Mouse (Mus musculus) T-helper 17 cell (primary cell): Measurements from ENCODE around the gene Wdr95.

ENCODE experiments used
- in situ Hi-C, 2 experiments: fragments of 300-600 bp; cut with MboI, MseI; formaldehyde crosslinking; loops; 1 replicate in 1 of 2; 2 replicates in 1 of 2; pipeline ENCODE4 v1.15.1; 2025; ENCODE audit warnings: high pct_unique_total_duplicates in 2 of 2

The Wdr95 gene

DNA sequence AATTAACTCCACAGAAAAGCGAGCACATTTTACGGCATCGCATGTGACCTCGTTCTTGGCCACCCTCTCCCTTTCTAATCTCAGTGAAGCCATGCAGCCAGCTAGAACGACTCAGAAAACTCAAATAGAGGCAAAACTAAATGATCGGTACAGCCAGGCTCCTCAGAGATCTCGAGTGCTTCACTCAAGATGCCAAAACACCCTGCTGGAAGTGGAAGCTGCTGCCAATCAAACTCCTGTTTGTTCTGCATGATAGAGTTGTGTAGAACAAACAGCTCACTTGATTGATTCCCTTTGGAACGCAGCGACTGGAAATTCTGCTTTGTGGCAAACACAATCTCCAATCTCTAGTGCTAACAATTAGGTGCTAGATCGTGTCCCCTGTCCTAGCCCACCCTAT is 48.5 kb downstream of the Wdr95 start:
- in situ Hi-C loops: no loop called here

- in situ Hi-C loops: no loop called here
These were observed 49.0 kb downstream of the Wdr95 start for GRCm38 (mm10) chr5:149577449-149577848.

DNA sequence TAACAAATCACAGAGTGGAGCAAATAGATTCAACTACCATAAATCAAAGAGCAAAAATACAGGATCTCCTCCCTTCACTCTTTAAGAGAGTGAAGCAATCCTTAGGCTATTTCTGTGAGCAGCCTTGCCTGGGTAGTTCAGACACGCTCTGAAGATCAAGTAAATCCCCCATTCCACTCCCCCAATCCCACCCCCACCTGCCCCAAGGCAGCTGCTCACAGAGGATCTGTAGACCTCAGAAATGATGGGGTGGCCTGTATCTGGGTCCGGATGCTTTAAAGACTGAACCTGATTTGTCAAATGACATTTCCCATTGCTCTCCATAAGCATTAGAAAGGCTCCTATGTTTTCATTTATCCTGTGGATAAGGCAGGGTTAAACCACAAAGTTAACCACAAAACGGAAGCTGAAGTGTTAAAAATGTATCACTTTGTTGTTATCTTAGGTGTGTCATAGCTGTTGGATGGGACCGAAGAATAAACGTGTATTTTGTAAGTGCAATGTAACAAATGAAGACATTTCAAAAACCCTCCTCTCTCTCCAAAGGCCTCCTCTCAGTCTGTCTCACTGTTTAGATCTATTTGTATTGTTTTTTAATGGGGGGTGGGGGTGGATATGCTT is 54.3 kb downstream of the Wdr95 start:
- in situ Hi-C loops: no loop called here

- in situ Hi-C loops: no loop called here
These were observed 55.0 kb downstream of the Wdr95 start for GRCm38 (mm10) chr5:149583507-149583906.

- in situ Hi-C loops: no loop called here
These were observed 55.7 kb downstream of the Wdr95 start for GRCm38 (mm10) chr5:149584154-149584655.

DNA sequence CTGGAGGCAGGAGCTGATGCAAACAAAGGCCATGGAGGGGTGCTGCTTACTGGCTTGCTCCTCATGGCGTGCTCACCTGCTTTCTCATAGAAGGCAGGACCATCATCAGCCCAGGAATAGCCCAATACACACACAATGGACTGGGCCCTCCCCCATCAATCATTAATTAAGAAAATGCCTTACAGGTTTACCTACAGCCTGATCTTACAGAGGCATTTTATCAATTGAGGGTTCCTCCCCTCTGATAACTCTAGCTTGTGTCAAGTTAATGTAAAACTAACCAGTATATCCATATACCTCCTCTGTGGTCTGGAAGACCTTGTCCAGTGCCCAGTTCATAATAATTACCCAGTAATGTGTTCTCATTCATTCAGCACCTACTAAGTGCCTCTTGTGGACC is 56.8 kb downstream of the Wdr95 start:
- in situ Hi-C loops: no loop called here

- in situ Hi-C loops: no loop called here
These were observed 57.4 kb downstream of the Wdr95 start for GRCm38 (mm10) chr5:149585910-149586309.

DNA sequence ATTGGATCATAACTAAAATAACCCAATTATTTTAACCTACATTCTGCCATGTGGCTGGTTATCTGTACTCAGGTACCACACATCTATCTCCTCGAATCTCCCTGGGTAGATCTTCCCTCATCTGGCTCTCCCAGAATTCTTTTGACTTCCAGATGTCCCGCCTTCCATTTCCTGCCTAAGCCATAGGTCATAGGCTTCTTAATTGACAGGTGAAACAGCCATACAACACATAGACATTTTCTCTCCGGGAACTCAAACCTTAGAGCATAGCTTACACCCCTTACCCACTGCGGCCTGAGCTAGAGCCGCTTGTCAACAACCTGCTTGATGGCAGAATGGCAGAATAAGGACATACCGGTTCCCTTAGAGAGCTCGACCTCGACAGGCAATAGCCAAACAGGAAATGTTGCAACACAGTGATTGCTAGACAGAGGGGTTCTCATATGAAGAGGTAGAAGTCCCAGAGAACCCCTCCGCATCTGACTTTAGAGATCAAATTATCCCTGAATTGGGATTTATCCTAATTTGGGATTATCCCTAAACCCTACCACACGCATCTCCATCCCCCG is 58.9 kb downstream of the Wdr95 start:
- in situ Hi-C loops: no loop called here

DNA sequence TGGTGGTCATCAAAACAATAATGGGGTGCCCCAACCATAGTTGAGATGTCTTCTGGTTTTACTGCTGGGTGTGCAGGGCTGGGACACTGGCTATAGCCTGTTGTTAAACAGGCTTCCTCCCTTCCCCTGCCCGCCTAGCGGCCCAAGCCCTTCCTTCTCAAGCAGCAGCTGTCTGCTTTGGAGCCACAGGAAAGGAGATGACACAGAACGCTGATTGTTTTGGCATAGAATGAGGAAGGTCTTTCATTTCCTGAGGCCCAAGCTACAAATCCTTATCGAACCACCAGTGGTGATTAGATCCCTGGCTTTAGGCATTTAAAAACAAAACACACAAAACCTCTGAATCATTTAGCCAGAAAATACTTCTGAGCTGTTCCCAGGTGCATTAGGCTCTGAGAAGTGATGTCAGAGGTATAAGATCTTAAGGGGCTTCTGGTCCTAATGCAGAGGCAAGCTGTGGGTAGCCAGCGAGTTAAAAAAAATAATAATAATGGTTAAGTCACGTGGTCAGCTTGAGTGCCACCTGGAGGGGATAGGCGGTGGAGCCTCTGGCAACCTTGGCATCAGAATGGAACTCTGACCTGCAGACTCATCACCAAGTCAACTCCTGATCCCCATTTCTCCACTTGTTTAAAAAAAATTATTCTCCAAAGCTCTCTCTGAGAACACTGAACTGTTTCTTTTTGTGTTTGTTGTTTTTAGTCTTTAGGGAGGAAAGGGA is 60.5 kb downstream of the Wdr95 start:
- in situ Hi-C loops: no loop called here

GRCm38 (mm10) chr5:149589932-149590331 is 61.5 kb downstream of the Wdr95 start:
- in situ Hi-C loops: no loop called here

DNA sequence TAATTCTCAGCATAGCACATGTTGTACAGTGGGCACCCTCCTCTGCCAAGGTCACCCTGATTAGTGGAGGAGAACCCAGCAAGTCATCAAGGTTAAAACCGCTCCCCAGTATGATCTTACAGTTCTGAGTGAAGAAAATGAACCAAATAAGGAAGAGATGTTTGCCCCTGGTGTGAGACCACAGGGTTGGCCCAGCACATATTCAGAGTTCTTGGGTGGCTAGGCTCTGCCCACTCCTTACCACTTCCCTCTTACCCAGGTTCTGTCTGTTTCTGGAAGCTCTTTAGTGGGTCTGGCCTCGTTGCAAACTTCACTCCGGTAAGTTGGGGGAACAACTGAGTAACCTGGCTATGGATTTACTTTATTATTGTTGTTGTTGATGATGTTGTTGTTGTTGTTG is 65.7 kb downstream of the Wdr95 start:
- in situ Hi-C loops: no loop called here

- in situ Hi-C loops: no loop called here
These were observed 68.9 kb downstream of the Wdr95 start for GRCm38 (mm10) chr5:149597351-149597750.

DNA sequence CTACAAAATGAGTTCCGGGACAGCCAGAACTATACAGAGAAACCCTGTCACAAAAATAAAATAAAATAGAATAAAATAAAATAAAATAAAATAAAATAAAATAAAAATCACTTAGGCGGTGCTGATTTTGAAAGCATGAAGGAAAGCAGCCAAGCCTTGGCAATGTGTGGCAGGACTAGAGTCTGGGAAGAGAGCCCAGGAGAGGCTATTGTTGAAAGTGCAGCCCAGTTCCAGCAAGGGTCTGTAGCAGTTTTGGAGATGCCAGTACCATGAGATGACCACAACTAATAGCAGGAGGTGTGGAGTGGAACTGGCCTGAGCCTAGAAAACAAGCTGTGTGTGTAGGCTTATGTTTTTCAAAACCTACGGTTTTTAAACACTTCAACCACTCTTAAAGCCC is 73.5 kb downstream of the Wdr95 start:
- in situ Hi-C loops: no loop called here

- in situ Hi-C loops: no loop called here
These were observed 74.8 kb downstream of the Wdr95 start for GRCm38 (mm10) chr5:149603241-149603640.

DNA sequence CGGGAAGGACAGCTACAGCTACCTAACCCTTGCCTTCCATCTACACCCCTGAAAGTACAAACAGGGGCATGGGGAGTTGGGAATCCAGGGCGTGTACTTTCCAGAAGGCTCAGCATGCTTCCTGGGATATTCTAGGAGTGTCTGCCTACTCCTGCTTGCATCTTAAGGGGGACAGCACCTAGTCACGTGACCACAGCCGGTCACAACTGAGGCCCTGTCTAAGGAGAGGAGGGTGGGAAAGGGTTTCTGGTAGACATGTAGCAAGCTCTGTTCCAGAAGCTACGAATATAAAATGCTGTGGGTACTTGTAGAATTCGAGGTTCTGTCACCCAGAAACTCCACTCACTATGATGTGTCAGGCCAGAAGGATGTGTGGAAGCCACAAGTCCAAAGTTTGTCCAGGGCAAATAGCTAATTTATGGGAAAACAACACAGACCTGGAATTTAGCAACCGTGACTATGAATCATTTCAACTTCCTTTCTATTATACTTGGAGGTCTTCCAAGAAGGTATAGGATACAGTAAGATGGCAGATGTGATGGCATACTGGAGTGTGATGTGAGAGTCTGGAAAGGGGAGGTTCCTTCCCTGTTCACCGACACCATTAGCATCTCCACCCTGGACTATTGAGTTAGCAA is 78.7 kb downstream of the Wdr95 start:
- in situ Hi-C loops: no loop called here

DNA sequence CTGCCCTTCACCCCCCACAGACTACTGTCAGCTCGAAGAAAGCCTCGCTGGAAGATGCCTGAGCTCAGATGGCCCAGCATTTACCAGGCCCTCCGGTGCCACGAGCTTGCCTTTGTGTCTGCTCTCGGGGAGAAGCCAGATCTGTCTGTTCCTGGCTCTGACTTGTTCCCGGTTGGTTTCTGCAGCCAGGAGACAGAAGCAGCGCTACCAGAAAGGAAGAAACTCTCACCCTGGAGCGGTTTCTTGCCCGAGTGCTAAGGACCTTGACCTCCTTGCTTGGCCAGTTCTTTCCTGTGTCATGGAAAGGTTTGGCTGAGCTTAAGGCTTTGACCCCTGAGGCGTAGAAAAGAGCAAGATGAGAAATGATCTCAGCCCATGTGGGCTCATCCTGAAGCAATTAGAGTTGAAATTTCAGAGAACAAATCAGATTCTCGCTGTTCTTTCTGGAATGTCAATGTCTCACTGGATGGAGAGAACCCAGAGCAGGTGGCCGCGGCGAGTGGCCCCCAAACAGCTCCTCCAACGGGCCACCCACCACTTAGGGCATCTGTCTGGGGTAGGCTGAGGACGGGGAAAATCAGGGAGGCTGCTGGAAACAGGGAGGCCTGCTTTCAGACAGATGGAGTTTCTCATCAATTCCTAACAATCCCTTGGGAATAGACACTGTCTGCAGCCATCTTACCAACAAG is 83.1 kb downstream of the Wdr95 start:
- in situ Hi-C loops: loop anchor here in 1 of 2 experiments (5.0 kb wide), 1 partner anchor 54 kb away; no protein-coding TSS in a partner anchor

GRCm38 (mm10) chr5:149612165-149612518 is 83.7 kb downstream of the Wdr95 start:
- in situ Hi-C loops: loop anchor here in 1 of 2 experiments (5.0 kb wide), 1 partner anchor 55 kb away; no protein-coding TSS in a partner anchor

- in situ Hi-C loops: loop anchor here in 1 of 2 experiments (5.0 kb wide), 1 partner anchor 55 kb away; no protein-coding TSS in a partner anchor
These were observed 84.3 kb downstream of the Wdr95 start for GRCm38 (mm10) chr5:149612740-149613139.

GRCm38 (mm10) chr5:149616138-149616537 is 87.7 kb downstream of the Wdr95 start:
- in situ Hi-C loops: no loop called here

DNA sequence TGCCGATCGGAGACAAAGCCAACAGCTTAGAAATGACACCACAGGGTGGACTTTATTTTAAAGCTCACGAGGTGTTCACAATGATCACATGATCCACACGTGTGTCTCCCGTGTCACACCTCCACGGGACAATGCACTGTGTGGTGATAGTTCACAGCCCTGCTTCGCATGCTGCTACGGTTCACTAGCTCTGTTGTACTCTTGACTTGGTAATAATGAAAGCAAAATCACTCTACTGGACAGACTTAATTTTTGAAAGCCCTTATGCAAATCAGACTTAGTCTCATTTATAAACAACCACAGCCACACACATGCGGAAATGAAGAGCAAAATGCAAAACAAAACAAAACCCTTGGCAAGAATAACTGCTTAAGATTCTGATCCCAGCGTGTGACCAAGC is 88.3 kb downstream of the Wdr95 start:
- in situ Hi-C loops: no loop called here

DNA sequence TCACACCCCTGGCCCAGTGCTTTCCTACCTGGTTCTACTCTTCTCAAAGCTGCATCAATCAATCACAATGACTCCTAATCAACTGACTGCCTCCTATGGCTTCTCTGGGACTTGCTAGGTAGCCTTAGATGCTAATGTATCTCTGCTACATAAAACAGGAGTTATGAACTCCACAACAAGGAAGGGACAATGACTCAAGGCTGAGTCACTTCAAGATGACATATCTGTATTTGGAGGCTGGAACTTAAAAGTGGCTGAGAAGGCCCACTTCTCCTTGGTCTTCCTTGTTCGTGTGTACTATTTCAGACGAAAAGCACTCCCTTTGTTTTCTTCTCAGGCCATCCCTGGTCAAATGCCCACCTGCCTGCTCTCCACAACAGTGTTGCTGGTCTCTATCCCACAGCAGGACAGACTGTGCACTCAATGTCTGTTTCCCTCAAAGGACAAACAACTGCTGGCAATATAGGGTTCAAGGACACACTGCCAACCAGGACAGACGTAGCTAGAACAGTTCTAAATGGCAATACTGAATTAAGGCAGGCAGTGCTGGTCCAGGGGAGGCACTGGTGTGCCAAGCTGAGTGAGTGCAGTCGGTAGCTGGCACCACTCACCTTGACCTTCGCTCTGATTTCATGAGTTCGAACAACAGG is 89.4 kb downstream of the Wdr95 start:
- in situ Hi-C loops: no loop called here
